Mouse (Mus musculus) liver, embryonic 16.5 days (tissue): Measurements from ENCODE around the gene Fgf2. TPM values are rescaled to one million over a fixed set of nuclear protein-coding genes. Genes with fewer than 3 reads are reported as not detected.

ENCODE experiments used
- ATAC-seq: fragments of 200-750 bp; cut with Nextera tagmentation; 2 replicates; pipeline ENCODE4 v1.8.0; 2017; ENCODE audit warnings: low read depth, mild to moderate bottlenecking, moderate number of reproducible peaks, moderate library complexity
- H3K27ac ChIP-seq: fragments of 300-500 bp; sonication (generic); 2 replicates; pipeline ENCODE4 v1.5.1; 2014; ENCODE audit warnings: mild to moderate bottlenecking, low read length
- H3K27me3 ChIP-seq: fragments of 300-500 bp; sonication (generic); 2 replicates; pipeline ENCODE4 v1.6.1; 2014; ENCODE audit warnings: low read depth, low read length, mixed read lengths; ENCODE audit not compliant: control insufficient read depth, insufficient read depth
- H3K36me3 ChIP-seq: fragments of 300-500 bp; sonication (generic); 2 replicates; pipeline ENCODE4 v1.6.1; 2014; ENCODE audit warnings: mild to moderate bottlenecking; ENCODE audit not compliant: control insufficient read depth, insufficient read depth
- H3K4me1 ChIP-seq: fragments of 300-500 bp; sonication (generic); 2 replicates; pipeline ENCODE4 v1.6.1; 2014; ENCODE audit warnings: low read depth, low read length, mixed read lengths; ENCODE audit not compliant: control insufficient read depth
- H3K4me2 ChIP-seq: fragments of 300-500 bp; sonication (generic); 2 replicates; pipeline ENCODE4 v1.6.1; 2014; ENCODE audit warnings: low read depth, low read length, mixed read lengths
- H3K4me3 ChIP-seq: fragments of 300-500 bp; sonication (generic); 2 replicates; pipeline ENCODE4 v1.5.1; 2014; ENCODE audit warnings: low read depth, mild to moderate bottlenecking, low read length
- H3K9ac ChIP-seq: fragments of 300-500 bp; sonication (generic); 2 replicates; pipeline ENCODE4 v1.6.1; 2014; ENCODE audit warnings: low read depth, low read length
- H3K9me3 ChIP-seq: fragments of 300-500 bp; sonication (generic); replicated peaks from 2 replicates; pipeline ENCODE4 v1.6.1; 2016; ENCODE audit warnings: low read length; ENCODE audit not compliant: control insufficient read depth
- WGBS: fragments of 180-500 bp; shearing (Covaris S2); extraction: QIAGEN DNeasy Blood & Tissue Kit; methylation state at CpG from one replicate; pipeline ENCODE4 v1.1.7; 2014; ENCODE audit not compliant: insufficient replicate concordance; 5-methylcytosine and 5-hydroxymethylcytosine counted together
- polyA plus RNA-seq: library from polyadenylated mRNA; unstranded; fragments of >200 nt; fragmentation: Nextera tagmentation; extraction: Ambion mirVana; gene quantifications from 2 replicates; pipeline ENCODE4 v1.2.1, GENCODE M21; 2015

The Fgf2 gene
- polyA plus RNA-seq, 1 experiment from 2014 or later: 0.73 TPM

DNA sequence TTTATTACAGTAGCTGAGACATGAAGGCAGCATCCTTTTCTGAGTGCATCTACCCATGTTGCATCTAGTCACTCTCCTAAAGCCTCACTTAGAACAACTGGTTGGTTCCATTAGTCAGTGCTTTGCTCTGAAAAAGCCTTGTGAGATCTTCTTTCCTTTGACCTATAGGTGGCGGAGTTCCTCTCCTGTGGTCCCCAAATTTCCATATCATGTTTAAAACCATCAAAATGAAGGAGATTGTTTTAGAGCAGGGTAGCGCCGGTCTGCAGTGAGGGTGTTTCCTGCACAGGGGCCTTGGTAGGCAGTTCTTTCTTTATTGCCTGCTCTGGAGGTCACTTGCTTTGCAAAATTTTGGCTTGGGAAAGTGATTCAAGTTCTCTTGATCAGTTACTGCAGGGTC, 23.8 kb upstream of the Fgf2 start:
- H3K4me2 ChIP-seq: no peak overlapping the region
- H3K9ac ChIP-seq: no peak overlapping the region
- no peak for ATAC-seq
- no peaks in the 10 kb centered on the region; the same call in 1 of the 2 replicates for H3K36me3 ChIP-seq
- H3K9me3 ChIP-seq: no peaks in the 10 kb centered on the region
- WGBS: 18% methylated on average over 3 of the region's 3 CpGs
- H3K4me1 ChIP-seq: peaks cover 12% of the 10 kb centered on the region
- no peak overlapping the region for H3K27ac ChIP-seq
- no peak overlapping the region for H3K4me3 ChIP-seq
- no peaks in the 10 kb centered on the region for H3K27me3 ChIP-seq

- H3K4me1 ChIP-seq: peaks cover 12% of the 10 kb centered on the region
- ATAC-seq: no peak
- no peak overlapping the region for H3K4me2 ChIP-seq
- H3K9me3 ChIP-seq: no peaks in the 10 kb centered on the region
- H3K4me3 ChIP-seq: no peak overlapping the region
- no peak overlapping the region for H3K27ac ChIP-seq
- H3K36me3 ChIP-seq: no peaks in the 10 kb centered on the region
- no peaks in the 10 kb centered on the region for H3K27me3 ChIP-seq
- 57% methylated on average over 5 of the region's 5 CpGs for WGBS
- no peak overlapping the region for H3K9ac ChIP-seq
Measured at GRCm38 (mm10) chr3:37325317-37326112, 22.6 kb upstream of the Fgf2 start.

DNA sequence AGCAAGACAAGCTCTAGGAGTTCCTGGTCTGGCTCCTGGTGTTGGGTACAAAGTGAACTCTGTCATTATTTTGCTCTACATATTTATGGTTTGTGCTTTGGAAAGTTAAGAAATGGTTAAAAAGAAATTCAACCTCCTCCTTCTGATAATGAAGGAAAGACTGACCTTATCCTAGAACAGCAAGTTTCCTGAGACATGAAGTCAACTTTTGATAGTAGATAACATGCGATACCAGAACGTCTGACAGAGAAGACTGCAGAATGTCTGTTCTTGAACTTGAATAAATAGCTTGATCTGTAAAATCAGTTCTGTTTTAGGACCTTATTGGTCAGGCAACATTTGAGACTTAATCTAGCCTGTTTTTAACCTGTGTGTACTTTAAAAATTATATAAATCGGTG, 21.5 kb upstream of the Fgf2 start:
- Histone ChIP-seq H3K4me1 (peaks cover 15% of the 10 kb centered on the region), H3K9ac (no peak overlapping the region), H3K4me2 (peak overlapping the region; percentile 16; the same call in 1 of the 2 replicates), H3K4me3 (no peak overlapping the region), H3K9me3 (no peaks in the 10 kb centered on the region), H3K27me3 (no peaks in the 10 kb centered on the region), H3K27ac (peak overlapping the region; percentile 21; the same call in 1 of the 2 replicates), H3K36me3 (no peaks in the 10 kb centered on the region)
- 41% methylated on average over 3 of the region's 3 CpGs for WGBS
- no peak for ATAC-seq

DNA sequence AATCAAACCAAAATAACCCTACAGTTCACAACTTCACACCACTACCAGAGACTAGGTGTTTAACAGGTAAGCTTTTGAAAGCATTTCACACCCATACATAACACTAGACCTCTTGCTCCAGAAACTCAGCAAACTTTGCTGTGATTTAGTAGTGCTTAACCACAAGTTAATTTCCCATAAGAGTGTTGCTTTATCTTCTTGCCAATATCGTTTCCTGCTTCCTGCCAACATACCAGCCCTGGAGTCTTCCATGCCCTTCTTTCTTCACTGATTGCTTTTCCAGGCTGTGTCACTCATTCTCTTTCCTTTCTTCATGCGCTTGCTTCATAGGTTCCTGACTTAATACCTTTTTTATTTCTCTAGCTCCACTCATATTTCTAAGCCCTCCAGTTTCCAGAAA, 19.7 kb upstream of the Fgf2 start:
- no peak for ATAC-seq
- Histone ChIP-seq H3K4me2 (no peak overlapping the region), H3K4me3 (no peak overlapping the region), H3K27ac (no peak overlapping the region), H3K27me3 (no peaks in the 10 kb centered on the region), H3K9me3 (no peaks in the 10 kb centered on the region), H3K9ac (no peak overlapping the region), H3K36me3 (no peaks in the 10 kb centered on the region), H3K4me1 (peaks cover 21% of the 10 kb centered on the region)
- WGBS: 38% methylated on average over 2 of the region's 2 CpGs

- no peak overlapping the region for H3K9ac ChIP-seq
- no peaks in the 10 kb centered on the region for H3K36me3 ChIP-seq
- H3K9me3 ChIP-seq: no peaks in the 10 kb centered on the region
- no peak overlapping the region for H3K4me3 ChIP-seq
- H3K4me2 ChIP-seq: no peak overlapping the region
- H3K27me3 ChIP-seq: no peaks in the 10 kb centered on the region
- 72% methylated on average over 1 of the region's 1 CpGs for WGBS
- ATAC-seq: no peak
- H3K27ac ChIP-seq: no peak overlapping the region
- peaks cover 29% of the 10 kb centered on the region for H3K4me1 ChIP-seq
Measured at GRCm38 (mm10) chr3:37329963-37330362, 18.2 kb upstream of the Fgf2 start.

DNA sequence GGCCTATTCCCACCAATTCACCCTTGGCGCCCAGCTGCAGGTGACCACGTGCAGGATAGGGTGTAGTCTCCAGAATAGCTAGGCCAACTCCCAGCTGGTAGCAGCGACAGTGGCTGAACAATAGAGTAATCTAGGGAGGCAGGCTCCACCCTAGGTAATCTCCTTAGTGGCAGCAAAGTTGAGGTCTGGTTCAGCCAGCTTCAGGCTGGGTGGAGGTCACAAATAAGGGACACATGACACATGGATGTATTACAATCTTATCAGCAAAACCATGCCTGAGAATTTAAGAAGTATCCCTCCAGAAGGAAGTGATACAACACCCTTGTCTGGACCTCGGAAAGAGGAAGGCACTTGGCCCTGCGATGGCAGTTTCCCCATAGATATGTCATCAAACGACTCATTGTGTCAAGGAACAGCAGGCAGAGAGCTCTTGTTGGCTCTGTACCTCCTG, 16.1 kb upstream of the Fgf2 start:
- no peak overlapping the region for H3K4me2 ChIP-seq
- peak overlapping the region; percentile 39 for H3K27ac ChIP-seq
- H3K36me3 ChIP-seq: no peaks in the 10 kb centered on the region
- ATAC-seq: peak; percentile 84
- WGBS: 17% methylated on average over 6 of the region's 6 CpGs
- H3K4me3 ChIP-seq: no peak overlapping the region
- H3K9me3 ChIP-seq: no peaks in the 10 kb centered on the region
- no peak overlapping the region for H3K9ac ChIP-seq
- no peaks in the 10 kb centered on the region for H3K27me3 ChIP-seq
- peaks cover 20% of the 10 kb centered on the region for H3K4me1 ChIP-seq

GRCm38 (mm10) chr3:37334053-37334452, 14.1 kb upstream of the Fgf2 start:
- Histone ChIP-seq H3K27me3 (no peaks in the 10 kb centered on the region), H3K4me1 (peaks cover 20% of the 10 kb centered on the region), H3K27ac (no peak overlapping the region), H3K4me3 (no peak overlapping the region), H3K36me3 (no peaks in the 10 kb centered on the region), H3K9me3 (no peaks in the 10 kb centered on the region), H3K4me2 (no peak overlapping the region), H3K9ac (no peak overlapping the region)
- peak; percentile 61 for ATAC-seq
- 49% methylated on average over 4 of the region's 4 CpGs for WGBS

DNA sequence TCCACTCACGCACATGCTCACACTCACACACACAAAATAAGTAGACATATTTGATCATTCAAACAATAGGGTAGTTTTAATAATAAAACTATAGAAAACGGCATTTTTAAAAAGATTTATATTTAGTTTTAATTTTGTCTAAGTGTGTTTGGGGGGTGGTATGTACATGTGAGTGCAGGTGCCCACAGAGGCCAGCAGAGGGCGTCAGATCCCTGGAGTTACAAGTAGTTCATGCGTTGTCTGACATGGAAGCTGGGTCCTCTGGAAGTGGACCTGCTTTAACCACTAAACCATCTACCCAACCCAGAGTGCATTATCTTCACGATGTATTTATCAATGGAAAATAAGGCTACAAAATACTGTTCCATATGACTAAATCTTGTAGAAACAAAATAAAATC, 7.0 kb upstream of the Fgf2 start:
- ATAC-seq: no peak
- Histone ChIP-seq H3K4me3 (no peak overlapping the region), H3K27ac (no peak overlapping the region), H3K27me3 (peaks cover 4% of the 10 kb centered on the region), H3K9ac (no peak overlapping the region), H3K4me2 (no peak overlapping the region), H3K9me3 (no peaks in the 10 kb centered on the region), H3K36me3 (no peaks in the 10 kb centered on the region), H3K4me1 (no peaks in the 10 kb centered on the region)
- WGBS: 49% methylated on average over 5 of the region's 5 CpGs

GRCm38 (mm10) chr3:37342811-37343210, 5.3 kb upstream of the Fgf2 start:
- H3K9ac ChIP-seq: no peak overlapping the region
- 52% methylated on average over 5 of the region's 5 CpGs for WGBS
- no peak overlapping the region for H3K27ac ChIP-seq
- no peaks in the 10 kb centered on the region for H3K9me3 ChIP-seq
- no peak overlapping the region for H3K4me3 ChIP-seq
- H3K4me1 ChIP-seq: no peaks in the 10 kb centered on the region
- no peak overlapping the region for H3K4me2 ChIP-seq
- peaks cover 15% of the 10 kb centered on the region for H3K27me3 ChIP-seq
- H3K36me3 ChIP-seq: no peaks in the 10 kb centered on the region
- 0 out of 2 replicates have a peak, but pooled peaks have one; percentile 16 for ATAC-seq
